Mouse (Mus musculus): ENCODE results near the gene Hes3.

Gene Hes3

GRCm38 (mm10) chr4:152291562-152291961 lies at the start of gene Hes3:
Gene Hes3, minus strand, starts transcription at chr4:152291662.
- DNase-seq (ENCODE audit: low read depth) = no peak

- DNase-seq (ENCODE audit: low read depth) = peak; percentile 61
These were observed 49.3 kb upstream of the Hes3 start for GRCm38 (mm10) chr4:152340584-152341284.

GRCm38 (mm10) chr4:152339293-152339790 lies 47.9 kb upstream of the Hes3 start:
- no peak for DNase-seq (ENCODE audit: low read depth)

- DNase-seq (ENCODE audit: low read depth) = no peak
These were observed 47.2 kb upstream of the Hes3 start, which contains the start of gene Chd5 for GRCm38 (mm10) chr4:152338419-152339292. Gene Chd5, plus strand, starts transcription at chr4:152338651.

GRCm38 (mm10) chr4:152337772-152338171 lies 46.3 kb upstream of the Hes3 start:
- no peak for DNase-seq (ENCODE audit: low read depth)

- no peak for DNase-seq (ENCODE audit: low read depth)
These were observed 42.1 kb upstream of the Hes3 start for GRCm38 (mm10) chr4:152333587-152333986.

DNA sequence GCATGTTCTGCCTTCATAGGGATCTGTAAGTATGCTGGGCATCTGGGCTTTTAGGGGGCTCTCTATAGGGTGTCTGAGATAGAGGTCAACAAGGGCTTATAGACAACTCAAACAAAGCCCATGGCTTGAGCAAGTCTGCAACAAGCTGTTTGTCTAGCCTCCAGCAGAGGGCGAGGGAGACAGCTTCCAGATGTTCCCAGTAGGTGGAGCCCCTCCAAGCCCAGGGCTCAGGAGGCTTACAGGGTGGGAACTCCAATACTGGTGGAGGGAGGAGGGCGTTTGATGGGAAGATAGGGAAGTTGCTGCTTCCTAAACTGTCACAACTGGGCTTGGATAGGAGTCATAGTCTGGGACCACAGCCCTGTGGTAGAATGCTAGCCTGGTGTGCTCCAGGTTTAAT lies 41.5 kb upstream of the Hes3 start:
- DNase-seq (ENCODE audit: low read depth) = peak; percentile 77

DNA sequence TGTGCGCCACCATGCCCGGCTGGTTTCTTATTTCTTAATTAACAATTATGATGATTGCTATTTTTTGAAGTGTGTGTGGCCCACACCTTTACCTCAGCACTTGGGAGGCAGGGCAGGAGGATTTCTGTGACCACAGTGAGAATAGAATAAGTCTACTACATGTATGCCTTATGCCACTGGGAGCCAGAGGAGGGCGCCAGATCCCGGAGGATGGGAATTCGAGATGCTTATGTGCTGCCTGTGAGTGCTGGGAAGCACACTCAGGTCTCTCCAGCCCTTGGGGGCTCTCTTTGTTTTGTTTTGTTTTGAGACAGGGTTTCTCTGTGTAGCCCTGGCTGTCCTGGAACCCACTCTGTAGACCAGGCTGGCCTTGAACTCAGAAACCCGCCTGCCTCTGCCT lies 37.2 kb upstream of the Hes3 start:
- peak; percentile 70 for DNase-seq (ENCODE audit: low read depth)

DNA sequence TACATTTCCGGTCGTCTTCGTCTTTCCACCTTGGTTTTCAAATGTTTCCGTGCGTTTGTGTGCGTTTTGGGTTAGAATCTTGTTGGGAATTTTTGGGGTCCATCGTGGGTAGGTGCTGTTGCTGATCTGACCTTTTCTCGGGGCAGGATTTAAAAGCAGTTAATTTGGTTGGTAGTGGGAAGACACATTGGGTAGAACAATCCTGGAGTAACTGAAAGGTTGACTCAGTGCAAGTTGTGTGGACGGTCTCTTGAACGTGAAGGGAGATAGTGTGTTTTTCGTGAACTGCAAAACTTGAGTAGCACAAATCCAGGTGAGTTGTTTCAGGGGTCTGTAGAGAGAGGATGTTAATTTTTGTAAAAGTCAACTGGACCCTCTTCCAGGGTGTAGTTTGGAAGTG lies 35.1 kb upstream of the Hes3 start:
- DNase-seq (ENCODE audit: low read depth) = peak; percentile 31

DNA sequence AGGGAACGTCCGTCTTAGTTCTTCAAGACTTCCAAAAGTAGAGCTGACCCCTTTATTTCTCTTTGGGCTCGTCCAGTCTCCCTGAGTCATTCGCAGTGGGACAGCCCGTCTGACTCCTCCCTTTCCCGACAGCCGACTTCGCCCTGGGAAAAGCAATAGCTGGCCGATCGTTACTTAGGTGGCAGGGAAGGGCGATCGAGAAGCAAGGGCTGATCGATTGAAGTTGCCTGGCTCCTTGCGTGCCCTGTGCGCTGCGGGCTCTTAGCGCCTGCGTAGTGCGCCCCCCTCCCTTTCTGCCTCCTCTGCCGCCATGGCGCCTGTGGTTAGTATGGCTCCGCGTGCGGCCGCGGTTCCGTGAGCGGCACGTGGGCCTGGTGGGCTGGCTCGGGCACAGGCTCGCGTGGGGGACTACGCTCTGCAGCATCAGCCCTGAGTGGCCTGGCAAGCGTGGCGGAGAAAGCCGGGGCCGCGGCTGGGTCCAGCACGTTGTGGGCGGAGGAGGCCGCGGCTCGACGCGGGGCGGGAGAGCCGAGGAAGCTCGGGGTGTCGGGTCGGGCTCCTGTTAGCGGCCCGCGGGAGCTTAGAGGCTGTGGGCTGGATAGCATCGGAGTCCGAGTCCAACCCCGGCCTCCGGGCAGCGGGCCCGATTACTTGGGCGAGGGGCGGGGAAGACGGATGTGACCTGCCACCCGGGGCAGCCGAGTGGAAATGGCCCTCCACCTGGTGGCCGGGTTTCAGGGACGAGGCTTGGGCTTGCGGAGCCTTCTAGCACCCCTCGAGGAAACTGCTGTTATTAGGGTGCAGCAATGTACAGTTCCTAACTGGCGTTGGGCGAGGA lies 34.3 kb upstream of the Hes3 start, which contains the start of gene Rpl22:
Gene Rpl22 (plus strand): TSS at position 169 of the 838 bp plus-strand sequence.
- DNase-seq (ENCODE audit: low read depth) = peak; percentile 99

DNA sequence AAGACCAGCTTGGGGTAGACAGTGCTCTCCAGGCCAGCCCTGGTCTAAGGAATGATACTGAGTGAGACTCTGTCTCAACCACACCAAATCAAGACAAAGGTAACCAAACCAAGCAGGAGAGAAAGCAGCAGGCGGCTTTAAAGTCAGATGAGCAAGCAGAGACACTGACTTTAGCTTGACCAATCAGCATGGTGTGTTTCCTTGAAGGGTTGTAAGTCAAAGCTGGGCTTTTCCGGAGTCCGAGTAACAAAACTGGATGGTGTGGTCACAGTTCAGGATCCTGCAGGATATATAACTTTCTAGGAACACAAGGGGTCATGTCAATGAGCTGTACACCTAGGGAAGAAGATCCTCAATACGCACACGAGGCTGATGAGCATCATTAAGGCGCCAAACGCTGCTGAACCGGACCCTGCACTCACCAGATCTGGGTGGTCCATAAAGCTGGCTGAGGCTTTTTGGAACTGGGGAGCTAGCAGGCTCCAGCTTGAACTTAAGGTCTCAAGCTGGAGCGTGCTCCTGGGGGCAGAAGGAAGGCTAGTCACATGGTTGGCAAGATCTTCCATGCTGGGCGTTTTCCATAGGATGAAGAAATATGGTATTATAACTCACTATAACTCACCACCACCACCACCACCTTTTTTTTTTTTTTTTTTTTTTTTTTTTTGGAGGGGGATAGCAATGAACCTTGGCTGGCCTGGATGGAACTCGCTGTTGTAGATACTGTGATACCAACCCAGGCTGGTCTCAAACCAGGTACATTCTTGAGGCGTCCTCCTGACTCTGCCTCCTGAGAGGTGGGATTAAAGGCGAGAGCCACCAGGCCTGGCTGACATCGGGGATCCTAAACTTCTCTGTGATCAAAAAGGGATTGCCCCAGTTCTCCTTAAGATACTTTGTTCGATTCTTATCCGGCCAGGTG lies 33.4 kb upstream of the Hes3 start:
- no peak for DNase-seq (ENCODE audit: low read depth)

GRCm38 (mm10) chr4:152321464-152321863 lies 30.0 kb upstream of the Hes3 start:
- DNase-seq (ENCODE audit: low read depth) = no peak

- DNase-seq (ENCODE audit: low read depth) = peak; percentile 40
These were observed 27.2 kb upstream of the Hes3 start, which contains the start of gene Rnf207 for GRCm38 (mm10) chr4:152318517-152319234. Gene Rnf207, minus strand, starts transcription at chr4:152318993.

GRCm38 (mm10) chr4:152317631-152318033 lies 26.2 kb upstream of the Hes3 start:
- no peak for DNase-seq (ENCODE audit: low read depth)

DNA sequence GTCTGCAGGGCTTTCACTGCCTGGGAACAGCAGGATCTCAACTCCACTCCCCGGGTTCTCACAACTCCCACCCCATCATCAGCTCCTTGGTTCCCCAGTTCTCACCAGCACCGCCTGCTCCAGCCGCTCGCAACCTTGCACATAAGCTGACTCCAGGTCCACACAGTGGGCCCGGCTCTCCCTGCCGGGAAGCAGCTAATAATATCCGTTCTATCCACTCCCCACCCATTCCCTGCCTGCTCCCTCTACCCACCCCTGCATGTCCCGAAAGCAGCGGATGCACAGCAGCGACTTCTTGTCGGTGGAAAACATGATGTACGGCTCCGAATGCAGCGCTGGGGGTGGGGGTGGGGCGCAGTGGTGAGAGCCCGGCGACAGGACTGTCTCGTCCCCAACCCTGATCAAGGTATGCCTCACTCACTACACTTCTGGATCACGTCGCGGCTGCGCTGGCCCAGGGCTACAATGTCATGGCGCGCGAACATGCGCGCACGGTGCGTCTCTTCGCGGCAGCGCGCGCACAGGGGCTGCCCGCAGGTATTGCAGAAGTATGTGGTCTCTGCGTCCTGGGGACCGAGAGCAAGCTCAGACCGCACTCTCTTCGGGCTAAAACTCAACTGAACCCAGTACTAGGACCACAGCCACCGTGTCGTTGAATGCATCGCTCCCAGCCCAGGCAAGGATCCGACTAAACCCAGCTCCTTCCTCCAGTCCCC lies 24.2 kb upstream of the Hes3 start:
- DNase-seq (ENCODE audit: low read depth) = no peak

DNA sequence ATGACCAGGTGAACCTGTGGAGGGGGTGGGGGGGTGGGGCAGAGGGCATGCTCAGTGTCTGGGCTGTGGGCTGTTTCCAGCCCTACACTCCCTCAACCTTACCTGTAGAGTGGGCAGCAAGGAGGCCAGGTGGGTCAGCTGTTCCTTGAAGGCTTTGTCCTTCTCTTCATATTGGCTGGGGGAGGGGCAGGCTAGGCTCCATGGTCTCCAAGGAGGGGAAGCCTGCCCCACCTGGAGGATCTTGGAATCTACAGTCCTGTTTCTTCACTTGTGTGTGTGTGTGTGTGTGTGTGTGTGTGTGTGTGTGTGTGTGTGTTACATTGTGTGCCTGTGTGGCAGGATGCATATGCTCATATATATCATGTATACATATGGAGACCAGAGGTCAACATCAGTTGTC lies 22.5 kb upstream of the Hes3 start:
- peak; percentile 18 for DNase-seq (ENCODE audit: low read depth)

DNA sequence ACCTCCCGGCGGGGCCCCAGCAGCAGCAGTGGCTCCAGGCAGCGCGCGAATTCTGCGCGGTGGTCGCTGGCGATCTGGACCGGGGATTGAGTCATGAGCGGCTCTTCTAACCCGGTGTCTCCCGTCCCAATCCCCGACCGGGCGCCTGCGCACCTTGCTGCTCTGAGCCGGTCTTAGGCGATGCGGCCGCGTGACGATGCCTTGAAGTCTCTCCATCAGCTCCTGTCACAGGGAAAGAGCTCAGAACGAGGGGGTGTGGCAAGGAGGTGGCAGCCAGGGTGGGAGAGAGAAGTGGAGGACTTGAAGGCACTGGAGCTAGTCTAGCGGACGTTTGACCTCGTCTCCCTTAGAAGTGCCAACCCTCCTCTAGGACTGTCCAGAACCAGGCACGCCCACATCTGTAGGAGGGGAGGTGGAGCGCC lies 21.8 kb upstream of the Hes3 start:
- no peak for DNase-seq (ENCODE audit: low read depth)

- DNase-seq (ENCODE audit: low read depth) = no peak
These were observed 20.7 kb upstream of the Hes3 start for GRCm38 (mm10) chr4:152312186-152312585.

GRCm38 (mm10) chr4:152307542-152307941 lies 16.1 kb upstream of the Hes3 start:
- no peak for DNase-seq (ENCODE audit: low read depth)

Measured in 416B (cell line).